Mouse (Mus musculus) adrenal gland, postnatal 14 days (tissue): ENCODE data around the gene Fmn2. TPM values are rescaled to one million over a fixed set of nuclear protein-coding genes. Genes with fewer than 3 reads are reported as not detected.

Experiments used
- DNase-seq: peaks from one replicate; pipeline ENCODE4 v3.0.0; 2021; ENCODE audit warnings: mixed read lengths
- total RNA-seq: library from RNA; stranded (reverse); gene quantifications from 2 replicates; pipeline ENCODE4 v1.2.3, GENCODE M21; 2021

The Fmn2 gene
- total RNA-seq, 1 experiment from 2014 or later = 3.6 TPM

- no peak for DNase-seq
These were observed 310.2 kb downstream of the Fmn2 start for GRCm38 (mm10) chr1:174811846-174812245.

- DNase-seq = no peak
These were observed 324.9 kb downstream of the Fmn2 start for GRCm38 (mm10) chr1:174826562-174826961.

- DNase-seq = no peak
These were observed 335.2 kb downstream of the Fmn2 start for GRCm38 (mm10) chr1:174836861-174837260.

GRCm38 (mm10) chr1:174844786-174845185, 343.2 kb downstream of the Fmn2 start:
- no peak for DNase-seq

GRCm38 (mm10) chr1:174856188-174856587, 354.6 kb downstream of the Fmn2 start:
- DNase-seq = no peak

- no peak for DNase-seq
These were observed 358.9 kb downstream of the Fmn2 start for GRCm38 (mm10) chr1:174860407-174861118.

Other genes starting within 250 kb of the Fmn2 start
- not detected in 2 replicates for gene Olfr419, start 249.8 kb upstream of the Fmn2 start, total RNA-seq
- not detected in 2 replicates for gene Mptx1, start 171.3 kb upstream of the Fmn2 start, total RNA-seq
- gene Olfr417, start 136.7 kb upstream of the Fmn2 start, total RNA-seq = not detected in 2 replicates
- gene Olfr248, start 110.8 kb upstream of the Fmn2 start, total RNA-seq = not detected in 2 replicates
- not detected in 2 replicates for gene Olfr414, start 77.8 kb upstream of the Fmn2 start, total RNA-seq
- gene Olfr220, start 59.7 kb upstream of the Fmn2 start, total RNA-seq = not detected in 2 replicates